Mouse (Mus musculus) regulatory T cell (primary cell): Measurements from ENCODE around the gene Zfp940.
"Not testable (repeated sequence)": the region's sequence is repeated elsewhere in the genome, so short reads cannot be mapped to it uniquely, and the experiment has no call there.

Experiments used
- in situ Hi-C: fragments of 300-600 bp; cut with MboI, MseI; formaldehyde crosslinking; loops from one replicate; pipeline ENCODE4 v1.15.1; 2025; ENCODE audit warnings: high pct_unique_total_duplicates

Zfp940 gene

DNA sequence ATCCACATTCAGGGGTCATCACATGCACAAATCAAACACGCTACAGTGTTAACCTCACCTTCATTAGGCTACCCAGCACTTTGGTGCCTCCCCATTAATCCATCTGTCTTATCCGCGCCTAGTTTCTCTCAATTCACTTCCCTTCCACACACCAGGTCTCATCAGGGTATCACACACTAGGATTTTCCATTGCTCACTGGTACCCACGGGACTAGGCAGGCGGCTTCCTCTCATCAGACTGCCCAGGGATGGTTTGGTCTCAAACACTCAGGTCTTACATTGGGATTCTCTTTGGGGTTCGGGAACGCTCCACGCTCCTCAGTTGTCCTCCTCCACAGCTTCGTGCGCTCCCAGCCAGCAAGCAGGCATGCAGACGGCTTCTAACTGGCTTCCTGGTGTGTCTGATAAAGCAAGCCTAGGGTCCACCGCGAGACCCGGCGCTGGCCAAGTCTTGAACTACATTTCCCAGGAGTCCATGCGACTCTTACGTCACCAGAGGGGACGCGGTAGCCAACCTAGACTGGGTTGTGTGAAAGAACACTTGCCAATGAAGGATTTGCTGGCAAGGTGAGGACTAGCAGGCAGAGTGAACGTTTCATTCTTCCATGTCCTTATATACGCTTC lies at the start of gene Zfp940:
Zfp940 (minus strand) TSS at position 451 of the 624 bp plus-strand sequence.
- in situ Hi-C loops: loop anchor here (10.0 kb wide), 1 partner anchor 51 kb away; the partner anchor contains the start of genes Zfp27 and Zfp383

- in situ Hi-C loops: no loop called here
Observed at GRCm38 (mm10) chr7:29898351-29898750, 44.9 kb upstream of the Zfp940 start.

- in situ Hi-C loops: no loop called here
Observed at GRCm38 (mm10) chr7:29892756-29893155, 39.3 kb upstream of the Zfp940 start.

DNA sequence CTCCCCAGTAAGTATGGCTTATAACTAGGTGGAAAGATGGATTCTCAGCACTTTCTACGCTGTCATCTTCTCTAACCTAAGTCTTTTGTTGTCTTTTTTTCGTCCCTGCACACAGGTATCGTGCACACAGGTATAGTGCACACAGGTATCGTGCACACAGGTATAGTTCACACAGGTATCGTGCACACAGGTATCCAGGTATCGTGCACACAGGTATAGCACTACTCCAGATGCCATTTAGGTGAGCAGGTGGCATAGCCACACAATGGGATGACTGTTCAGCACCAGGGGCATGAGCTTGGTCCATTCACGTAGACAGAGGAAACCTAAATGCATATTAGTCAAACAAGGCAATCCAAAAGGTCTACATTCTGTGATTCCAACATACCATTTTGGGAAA lies 37.0 kb upstream of the Zfp940 start:
- in situ Hi-C loops: no loop called here

DNA sequence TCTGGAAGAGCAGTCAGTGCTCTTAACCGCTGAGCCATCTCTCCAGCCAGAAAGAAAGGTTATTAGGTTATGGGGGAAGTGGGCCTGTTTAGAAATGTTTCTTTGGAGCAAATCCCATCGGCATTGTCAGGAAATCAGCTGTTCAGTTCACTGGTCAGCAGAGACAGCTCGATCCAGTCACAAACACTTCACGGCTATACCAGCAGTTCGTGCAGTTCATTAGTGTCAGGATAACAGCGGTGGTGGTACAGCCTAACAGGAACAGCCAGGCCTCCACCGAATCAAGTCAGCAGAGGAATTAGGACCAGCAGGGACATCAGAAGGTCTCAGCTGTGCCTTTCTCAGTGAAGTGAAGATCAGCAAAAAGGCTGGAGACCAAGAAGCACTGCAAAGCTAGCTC lies 27.4 kb upstream of the Zfp940 start:
- in situ Hi-C loops: no loop called here

DNA sequence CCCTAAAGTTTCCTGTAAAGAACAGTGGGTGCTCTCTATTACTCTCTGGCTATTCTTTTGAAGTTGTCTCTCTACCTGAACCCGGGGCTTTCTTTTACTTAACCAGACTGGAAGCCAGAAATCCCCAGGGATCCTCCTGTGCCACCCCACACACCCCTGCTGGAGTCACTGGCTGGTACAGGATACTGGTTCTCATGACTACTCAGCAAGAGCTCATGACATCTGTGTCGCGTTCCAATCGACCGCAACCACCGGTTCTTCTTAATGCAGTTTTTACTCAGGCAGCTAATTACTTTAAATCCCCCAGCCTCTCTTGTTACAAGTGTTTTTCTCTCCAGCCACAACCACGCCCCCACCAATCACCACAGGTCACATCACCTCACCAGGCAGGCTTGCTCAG lies 26.6 kb upstream of the Zfp940 start:
- in situ Hi-C loops: no loop called here

DNA sequence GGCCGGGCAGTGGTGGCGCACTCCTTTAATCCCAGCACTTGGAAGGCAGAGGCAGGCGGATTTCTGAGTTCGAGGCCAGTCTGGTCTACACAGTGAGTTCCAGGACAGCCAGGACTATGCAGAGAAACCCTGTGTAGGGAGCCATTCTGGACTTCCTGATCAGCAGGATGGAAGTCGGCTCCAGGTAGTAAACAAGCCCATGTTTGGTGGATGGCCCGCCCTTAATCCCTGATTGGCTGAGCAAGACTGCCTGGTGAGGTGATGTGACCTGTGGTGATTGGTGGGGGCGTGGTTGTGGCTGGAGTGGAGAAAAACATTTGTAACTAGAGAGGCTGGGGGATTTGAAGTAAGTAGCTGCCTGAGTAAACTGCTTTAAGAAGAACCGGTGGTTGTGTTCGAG lies 24.1 kb upstream of the Zfp940 start:
- in situ Hi-C loops: not testable (repeated sequence)

GRCm38 (mm10) chr7:29874256-29874655 lies 20.8 kb upstream of the Zfp940 start:
- in situ Hi-C loops: no loop called here

DNA sequence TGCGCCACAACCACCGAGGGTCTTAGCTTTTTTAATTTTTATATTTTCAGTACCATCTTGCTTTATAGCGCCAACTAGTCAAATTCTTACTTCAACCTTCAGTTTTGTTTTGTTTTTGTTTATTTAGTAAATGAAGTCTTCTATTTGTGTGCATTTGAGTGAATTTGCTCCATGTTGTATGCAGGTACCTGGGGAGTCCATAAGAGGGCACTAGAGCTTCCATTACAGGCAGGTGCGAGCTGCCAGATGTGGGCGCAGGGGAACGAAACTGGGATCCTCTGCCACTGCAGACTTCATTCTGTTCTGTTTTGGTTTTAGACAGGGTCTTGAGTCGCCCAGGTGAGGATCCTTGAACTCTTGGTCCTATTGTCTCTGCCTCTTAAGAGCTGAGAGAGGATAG lies 8.2 kb upstream of the Zfp940 start:
- in situ Hi-C loops: loop anchor here (5.0 kb wide), 1 partner anchor 91 kb away; the partner anchor contains the start of gene Zfp74

- in situ Hi-C loops: loop anchor here (5.0 to 10.0 kb wide), 2 partner anchors 45 to 92 kb away; partner anchors contain the start of genes Zfp27, Zfp383 and Zfp74
Observed at GRCm38 (mm10) chr7:29859532-29860517, 6.4 kb upstream of the Zfp940 start, which contains the start of gene Zfp420. Gene Zfp420, plus strand, starts transcription at chr7:29859979.

DNA sequence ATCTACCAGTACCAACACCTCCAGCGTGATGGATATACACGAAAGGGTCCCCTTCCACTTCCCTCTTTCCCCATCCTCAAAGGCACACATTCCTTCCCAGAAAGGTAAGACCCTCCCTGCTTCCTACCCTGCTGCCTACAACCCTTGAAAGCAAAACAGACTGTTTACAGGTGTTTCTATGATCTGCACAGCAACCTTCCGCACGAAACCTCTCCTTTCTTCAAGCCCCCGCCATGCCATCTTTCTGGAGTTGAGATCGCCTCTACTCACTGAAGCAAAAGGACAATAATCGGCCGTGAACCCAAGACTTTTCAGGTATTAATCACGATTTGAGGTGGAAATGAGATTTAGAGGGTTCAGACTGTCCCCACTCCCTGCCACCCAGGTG lies 644 bp downstream of the Zfp940 start:
- in situ Hi-C loops: loop anchor here (10.0 kb wide), 1 partner anchor 52 kb away; the partner anchor contains the start of genes Zfp27 and Zfp383

- in situ Hi-C loops: no loop called here
Observed at GRCm38 (mm10) chr7:29844616-29845015, 8.9 kb downstream of the Zfp940 start.

- in situ Hi-C loops: no loop called here
Observed at GRCm38 (mm10) chr7:29842105-29842504, 11.4 kb downstream of the Zfp940 start.

DNA sequence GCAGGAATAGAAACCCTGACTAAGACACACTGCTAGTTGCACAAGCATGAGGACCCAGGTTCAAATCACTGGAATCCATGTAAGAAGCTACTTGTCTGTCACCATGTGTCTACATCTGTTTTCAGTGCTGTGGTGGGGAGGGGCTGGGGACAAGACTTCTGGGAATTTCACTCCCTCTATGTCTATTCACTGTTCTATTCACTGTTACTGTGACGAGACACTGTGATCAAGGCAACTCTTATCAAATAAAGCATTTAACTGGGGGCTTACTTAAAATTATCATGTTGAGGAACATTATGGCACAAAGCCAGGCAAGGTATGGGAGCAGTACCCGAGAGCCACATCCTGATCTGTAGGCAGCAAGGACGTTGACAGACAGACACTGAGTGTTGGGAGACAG lies 14.2 kb downstream of the Zfp940 start:
- in situ Hi-C loops: no loop called here

DNA sequence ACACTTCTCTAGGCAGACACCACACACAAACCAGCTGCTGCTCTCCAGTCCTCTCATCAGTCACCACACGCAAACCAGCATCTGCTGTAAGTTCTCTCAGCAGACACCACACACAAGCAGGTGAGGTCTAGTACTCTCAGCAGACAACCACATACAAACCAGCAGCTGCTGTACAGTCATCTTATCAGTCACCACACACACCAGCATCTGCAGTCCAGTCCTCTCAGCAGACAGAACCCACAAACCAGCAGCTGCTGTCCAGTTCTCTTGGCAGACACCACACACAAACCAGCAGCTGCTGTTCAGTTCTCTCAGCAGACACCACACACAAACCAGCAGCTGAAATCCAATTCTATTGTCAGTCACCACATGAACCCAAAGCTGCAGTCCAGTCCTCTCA lies 16.7 kb downstream of the Zfp940 start:
- in situ Hi-C loops: no loop called here

- in situ Hi-C loops: no loop called here
Observed at GRCm38 (mm10) chr7:29829804-29830203, 23.7 kb downstream of the Zfp940 start.

DNA sequence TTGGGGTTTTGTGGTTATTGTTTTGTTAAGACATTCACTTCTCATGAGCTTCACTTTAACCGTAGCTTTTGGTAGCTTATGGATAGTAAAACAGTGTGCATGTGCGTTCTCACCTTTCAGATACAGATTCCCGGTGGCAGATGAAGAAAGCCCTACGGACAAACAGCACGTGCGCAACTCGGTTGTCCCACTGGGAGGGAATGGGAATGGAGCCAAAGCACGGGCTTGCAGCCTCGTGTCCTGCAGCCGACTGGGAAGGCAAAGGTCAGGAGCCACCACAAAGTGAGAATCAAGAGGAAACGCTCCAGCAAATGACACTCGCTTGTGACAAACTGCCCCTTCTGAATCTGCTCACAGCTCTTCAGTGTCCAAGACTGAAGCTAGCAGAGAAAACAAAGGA lies 25.5 kb downstream of the Zfp940 start:
- in situ Hi-C loops: no loop called here

DNA sequence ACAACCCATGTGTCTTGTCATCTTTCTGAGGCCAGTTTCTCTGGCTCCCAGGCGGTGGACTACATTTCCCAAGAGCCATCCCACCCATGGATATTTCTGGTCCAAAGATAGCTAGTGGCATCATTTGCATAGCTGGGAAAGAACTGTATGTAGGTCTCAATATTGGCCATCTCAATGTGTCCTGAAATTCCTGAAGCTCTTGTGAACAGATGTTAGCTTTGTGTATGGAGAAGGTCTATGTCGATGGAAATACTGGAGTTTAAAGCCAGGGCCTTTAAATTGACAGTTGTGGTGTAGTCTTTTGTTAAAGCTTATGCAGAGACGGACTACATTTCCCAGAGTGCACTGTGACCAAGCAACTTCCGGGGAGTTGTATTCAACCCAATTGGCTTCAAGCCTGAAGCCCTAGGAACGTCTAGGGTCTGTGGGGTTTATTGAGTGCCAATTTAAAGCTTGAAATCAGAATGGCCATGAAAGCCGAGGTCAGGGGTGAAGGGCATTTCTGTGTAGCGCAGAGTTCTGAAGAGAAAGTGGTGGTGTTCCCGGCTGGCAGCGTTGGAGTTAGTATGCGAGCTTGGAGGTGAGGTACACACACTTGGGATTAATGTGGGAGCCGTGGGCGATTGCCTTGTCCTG lies 34.7 kb downstream of the Zfp940 start:
- in situ Hi-C loops: no loop called here

- in situ Hi-C loops: no loop called here
Observed at GRCm38 (mm10) chr7:29815910-29816429, 37.5 kb downstream of the Zfp940 start, which contains the start of gene Zfp790. Gene Zfp790, plus strand, starts transcription at chr7:29816114.

DNA sequence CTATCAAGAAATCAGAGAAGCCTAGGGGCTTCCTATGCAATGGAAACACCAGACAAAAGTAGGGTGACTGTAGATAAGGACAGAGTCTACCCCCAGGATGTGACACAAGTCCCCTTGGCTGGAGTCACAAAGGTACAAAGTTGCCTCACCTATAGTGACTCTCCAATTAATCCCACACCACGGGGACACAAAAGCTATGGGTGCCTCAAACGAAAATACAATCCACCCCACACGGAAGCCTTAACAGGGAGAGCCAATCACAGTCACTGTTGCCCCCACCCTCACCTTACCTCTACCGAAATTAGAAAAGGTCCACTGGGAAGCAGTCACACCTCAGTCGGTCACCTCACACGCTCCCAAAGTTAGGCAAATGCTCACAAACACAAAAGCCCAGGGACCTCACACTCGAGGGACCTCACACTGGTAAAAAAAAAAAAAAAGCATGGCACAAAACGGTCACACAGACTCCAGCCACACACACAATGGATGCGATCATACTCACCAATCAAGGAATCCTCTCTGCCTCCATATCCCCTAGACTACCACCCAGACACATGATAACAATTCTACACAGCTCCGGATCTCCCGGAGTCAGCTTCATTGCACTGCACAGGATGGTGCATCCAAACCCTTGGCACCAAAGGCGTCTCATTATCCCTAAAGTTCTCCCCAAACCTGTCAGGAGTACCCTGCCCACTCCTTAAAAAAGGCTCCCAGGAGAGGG lies 38.2 kb downstream of the Zfp940 start:
- in situ Hi-C loops: no loop called here

DNA sequence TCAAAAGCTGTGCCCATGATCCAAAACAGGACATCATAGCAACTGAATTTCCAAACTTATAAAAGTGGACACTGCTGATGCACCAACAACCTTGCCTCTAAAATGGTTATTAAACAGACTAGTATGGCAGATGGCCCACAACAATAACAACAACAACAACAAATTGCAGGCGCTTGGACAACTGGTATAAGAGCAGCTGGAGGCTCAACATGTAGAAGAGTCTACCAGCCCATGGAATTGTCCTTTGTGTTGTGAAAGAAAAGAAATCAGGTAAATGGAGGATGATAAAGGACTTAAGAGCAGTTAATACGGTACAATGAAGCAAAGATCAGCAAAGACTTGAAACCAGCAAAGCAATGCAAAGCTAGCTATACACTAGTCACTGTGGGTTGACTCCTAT lies 39.1 kb downstream of the Zfp940 start:
- in situ Hi-C loops: loop anchor here (5.0 kb wide), 1 partner anchor 47 kb away; the partner anchor contains the start of gene Zfp84
